Mouse (Mus musculus): ENCODE results near the gene Mcoln2. TPM values are rescaled to one million over a fixed set of nuclear protein-coding genes. Genes with fewer than 3 reads are reported as not detected.

The Mcoln2 gene
- total RNA-seq, 2 experiments from 2014 or later: 0.22 to 0.25 TPM

DNA sequence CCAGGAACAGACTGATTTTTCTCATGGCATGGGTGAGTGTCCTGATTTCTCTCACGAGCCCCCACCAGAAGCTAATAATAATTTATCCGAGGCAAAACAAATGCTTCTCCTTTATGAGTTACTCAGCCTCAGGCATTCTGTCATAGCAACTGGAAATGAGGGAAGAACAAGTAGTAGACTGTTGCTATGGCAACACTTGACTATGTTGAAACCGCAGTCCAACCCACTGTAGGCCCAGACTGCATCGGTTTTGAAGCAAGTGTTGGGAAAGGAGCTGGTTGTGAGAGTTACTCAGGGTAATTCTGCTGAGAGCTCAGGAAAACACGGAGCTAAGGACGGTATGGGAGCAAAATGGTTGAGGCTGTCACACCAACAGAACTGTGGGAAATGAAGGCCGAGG is 7.1 kb upstream of the Mcoln2 start:
- intact Hi-C loops (cut with DNase I): no loop called here
- no peak for DNase-seq

DNA sequence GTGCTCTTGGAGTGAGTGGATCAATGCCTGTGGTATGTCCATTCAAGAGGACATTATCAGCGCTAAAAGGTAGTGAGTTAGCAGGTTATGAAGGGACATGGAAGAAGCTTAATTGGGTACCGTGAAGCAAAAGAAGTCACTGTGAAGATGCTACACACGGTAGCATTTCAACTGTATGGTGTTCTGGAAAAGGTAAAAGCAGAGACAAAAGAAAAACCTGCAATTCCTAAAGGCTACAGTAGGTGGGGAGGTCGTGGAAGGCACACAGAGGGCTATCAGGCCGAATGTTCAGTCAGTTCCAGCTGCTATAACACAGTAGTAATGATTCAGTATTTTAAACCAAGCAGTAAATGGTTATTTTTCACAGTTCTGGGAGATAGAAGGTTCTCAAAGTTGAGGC is 4.1 kb upstream of the Mcoln2 start:
- intact Hi-C loops (cut with DNase I): no loop called here
- no peak for DNase-seq

- DNase-seq: no peak
- intact Hi-C loops (cut with DNase I): no loop called here
These were observed 3.5 kb upstream of the Mcoln2 start for GRCm38 (mm10) chr3:146146131-146146530.

GRCm38 (mm10) chr3:146150058-146150400 is 396 bp downstream of the Mcoln2 start:
- peak; percentile 47 to 53 for DNase-seq
- intact Hi-C loops (cut with DNase I): no loop called here

DNA sequence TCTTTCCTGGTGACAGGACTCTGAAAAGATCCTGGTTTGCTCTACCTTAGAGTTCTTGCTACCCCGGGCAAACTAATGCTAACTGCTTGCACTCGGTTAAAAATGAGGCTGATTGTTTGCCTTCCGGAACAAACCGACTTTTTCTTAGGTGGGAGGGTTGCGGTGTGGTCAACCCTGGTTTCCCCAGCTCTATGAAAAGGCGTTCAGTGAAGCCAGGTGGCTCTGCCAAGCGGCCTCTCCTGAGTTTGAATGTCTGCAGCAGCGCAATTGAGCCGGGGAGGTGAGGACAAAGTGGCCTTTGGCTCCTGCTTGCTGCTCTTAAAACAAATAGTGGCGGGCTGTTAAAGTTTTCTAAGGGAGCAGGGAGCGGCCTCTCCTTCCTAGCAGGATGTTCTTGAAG is 927 bp downstream of the Mcoln2 start:
- intact Hi-C loops (cut with DNase I): no loop called here
- no peak for DNase-seq

GRCm38 (mm10) chr3:146151328-146151727 is 1.7 kb downstream of the Mcoln2 start:
- DNase-seq: no peak
- intact Hi-C loops (cut with DNase I): no loop called here

DNA sequence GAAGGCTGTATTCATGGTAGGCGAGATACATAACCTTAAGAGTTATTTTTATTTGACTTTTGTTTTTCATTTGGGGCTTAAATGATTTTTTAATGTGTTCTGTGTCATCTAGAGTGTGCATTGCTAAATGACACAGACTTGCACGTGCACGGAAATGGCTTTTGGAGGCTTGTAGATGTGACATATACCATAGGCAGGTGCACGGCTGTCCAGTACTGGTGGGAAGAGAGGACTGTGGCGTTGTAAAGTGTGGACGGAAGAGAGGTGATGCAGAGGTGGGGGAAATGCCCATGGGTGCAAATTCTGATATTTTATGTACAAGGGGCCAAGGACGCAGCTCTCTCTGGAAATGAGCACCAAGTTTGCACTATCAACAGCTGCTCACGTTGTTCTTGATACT is 2.1 kb downstream of the Mcoln2 start:
- intact Hi-C loops (cut with DNase I): no loop called here
- DNase-seq: no peak

DNA sequence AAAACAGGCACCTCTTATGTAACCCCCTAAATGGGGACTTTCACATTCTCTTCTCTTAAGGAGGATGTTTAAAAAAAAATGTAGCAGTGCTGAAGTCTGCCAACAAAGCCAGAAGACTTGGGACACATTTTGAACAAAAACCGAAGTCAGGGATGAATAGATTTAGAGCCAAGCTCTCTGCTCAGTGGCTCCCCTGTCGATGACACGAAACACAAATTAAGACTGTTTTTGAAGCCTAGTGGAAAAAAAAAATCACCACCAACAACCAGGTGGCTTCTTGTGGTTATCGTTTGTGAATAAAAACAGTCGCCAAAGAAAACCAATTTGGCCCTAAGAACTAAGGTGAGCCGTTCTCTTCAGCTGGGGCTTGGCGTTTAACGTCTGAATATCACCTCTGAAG is 2.7 kb downstream of the Mcoln2 start:
- DNase-seq: no peak
- intact Hi-C loops (cut with DNase I): no loop called here

- no peak for DNase-seq
- intact Hi-C loops (cut with DNase I): no loop called here
These were observed 3.3 kb downstream of the Mcoln2 start for GRCm38 (mm10) chr3:146152913-146153312.

DNA sequence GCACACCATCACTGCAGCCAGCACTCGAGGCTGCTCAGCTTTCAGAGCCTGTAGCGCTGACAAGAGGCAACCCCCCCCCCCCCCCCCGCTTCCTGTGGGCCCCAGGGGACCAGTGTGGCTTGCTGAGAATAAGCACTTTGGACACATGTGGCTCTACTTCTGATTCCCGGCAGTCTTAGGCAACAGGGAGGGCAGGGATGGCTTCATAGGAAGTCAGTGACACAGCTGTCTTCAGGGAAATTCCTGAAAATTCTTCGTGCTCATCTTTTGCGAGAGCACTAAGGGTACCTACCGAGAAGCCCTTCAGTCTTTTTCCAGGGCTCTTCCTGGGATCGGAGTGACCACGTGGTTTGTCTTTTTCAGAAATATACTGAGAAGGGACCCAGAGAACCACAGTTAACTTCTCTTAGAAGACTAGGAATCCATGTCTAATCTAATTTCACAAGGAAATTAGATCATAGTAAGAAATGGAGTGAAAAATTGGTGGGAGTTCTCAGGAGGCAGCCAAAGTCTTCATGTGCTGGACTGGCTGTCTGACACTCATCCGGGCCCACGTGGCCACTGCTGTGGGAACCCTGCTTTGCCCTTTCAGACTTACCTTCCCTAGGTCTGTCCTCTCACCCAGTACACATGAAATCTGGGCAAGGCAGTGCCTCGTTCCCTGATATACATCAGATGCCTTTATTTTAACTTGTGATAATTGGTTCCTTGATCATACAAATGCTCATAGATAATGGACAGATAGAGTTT is 4.4 kb downstream of the Mcoln2 start:
- DNase-seq: peak in 1 of 2 experiments; percentile 18
- intact Hi-C loops (cut with DNase I): loop anchor here (2.0 kb wide), 1 partner anchor 23 kb away; no protein-coding TSS in a partner anchor

- no peak for DNase-seq
- intact Hi-C loops (cut with DNase I): loop anchor here (2.0 kb wide), 1 partner anchor 21 kb away; no protein-coding TSS in a partner anchor
These were observed 6.3 kb downstream of the Mcoln2 start for GRCm38 (mm10) chr3:146155628-146156576.

DNA sequence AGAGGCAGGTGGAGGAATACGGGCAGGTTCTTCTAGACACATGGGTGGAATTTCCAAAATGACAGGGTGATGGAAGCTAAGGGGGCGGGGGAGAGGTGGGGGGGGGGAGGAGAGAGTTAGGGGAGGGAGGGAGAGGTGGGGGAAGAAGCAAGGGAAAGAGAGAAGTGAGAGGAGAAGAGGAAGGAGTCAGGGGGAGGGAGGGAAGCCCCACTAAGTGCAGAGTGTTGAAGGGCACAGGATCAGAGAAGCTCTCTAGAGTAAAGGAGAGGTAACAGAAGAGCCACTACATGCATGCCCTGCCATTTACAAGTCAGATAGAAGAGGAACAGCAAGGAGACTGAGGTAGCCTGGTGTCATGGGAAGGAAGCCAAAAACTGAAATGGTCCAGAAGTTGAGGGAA is 7.2 kb downstream of the Mcoln2 start:
- intact Hi-C loops (cut with DNase I): no loop called here
- DNase-seq: no peak

DNA sequence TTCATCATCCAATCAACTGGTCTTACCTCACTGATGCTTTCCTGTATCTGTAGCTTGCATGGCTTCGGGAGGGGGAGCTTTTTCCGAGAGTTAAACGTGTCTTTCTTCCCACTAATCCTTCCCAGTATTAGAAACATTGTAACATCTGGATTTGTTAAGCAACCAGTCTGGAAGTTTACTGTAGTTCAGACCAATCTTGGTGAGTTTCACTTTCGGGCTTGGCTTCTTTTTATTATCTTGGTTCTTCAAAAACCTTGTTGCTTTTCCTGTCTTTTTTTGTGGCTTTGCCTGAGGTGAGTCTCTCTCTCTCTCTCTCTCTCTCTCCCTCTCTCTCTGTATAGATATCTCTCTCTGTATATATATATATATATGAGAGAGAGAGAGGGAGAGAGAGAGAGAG is 8.4 kb downstream of the Mcoln2 start:
- intact Hi-C loops (cut with DNase I): no loop called here
- DNase-seq: no peak

GRCm38 (mm10) chr3:146159360-146159759 is 9.7 kb downstream of the Mcoln2 start:
- no peak for DNase-seq
- intact Hi-C loops (cut with DNase I): no loop called here

GRCm38 (mm10) chr3:146162197-146162596 is 12.6 kb downstream of the Mcoln2 start:
- intact Hi-C loops (cut with DNase I): no loop called here
- no peak for DNase-seq

GRCm38 (mm10) chr3:146169356-146169755 is 19.7 kb downstream of the Mcoln2 start:
- no peak for DNase-seq
- intact Hi-C loops (cut with DNase I): no loop called here

DNA sequence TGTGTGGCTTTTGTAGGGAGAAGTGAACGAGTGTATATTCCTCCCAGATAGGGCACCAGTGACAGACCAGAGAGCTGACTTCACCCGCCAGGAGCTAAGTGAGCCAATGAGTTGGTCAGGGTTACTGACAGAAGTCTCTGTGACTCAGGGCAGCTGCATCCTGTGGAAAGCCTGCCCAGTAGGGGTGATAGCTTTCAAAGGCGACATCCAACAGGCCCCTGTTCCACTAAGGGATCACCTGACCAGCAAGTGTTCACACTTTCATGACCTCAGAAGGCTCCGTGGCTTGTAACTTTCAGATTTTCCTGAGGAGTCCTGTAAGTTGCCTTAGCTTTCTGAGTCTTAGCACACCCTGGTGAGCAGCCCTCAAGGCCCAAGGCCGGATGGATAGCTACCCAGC is 23.4 kb downstream of the Mcoln2 start:
- no peak for DNase-seq
- intact Hi-C loops (cut with DNase I): no loop called here

DNA sequence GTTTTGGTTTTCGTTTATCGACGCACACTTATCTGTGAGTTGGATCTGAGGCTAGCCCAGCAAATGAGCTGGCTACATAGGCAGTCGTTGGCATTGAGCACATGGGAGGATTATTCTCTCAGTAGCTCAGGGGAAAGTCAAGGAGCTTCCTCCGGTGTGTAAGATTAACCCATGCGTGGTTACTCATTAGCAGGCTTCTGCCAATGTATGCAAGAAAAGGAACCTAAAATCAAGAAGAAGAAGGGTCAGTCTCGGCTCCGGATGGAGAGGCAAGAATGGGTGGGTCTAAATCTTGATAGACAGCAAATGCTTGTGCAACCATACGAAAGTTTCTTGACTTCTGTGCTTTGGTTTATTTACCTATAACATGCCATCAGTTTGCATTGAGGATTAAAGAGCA is 24.6 kb downstream of the Mcoln2 start:
- no peak for DNase-seq
- intact Hi-C loops (cut with DNase I): no loop called here

DNA sequence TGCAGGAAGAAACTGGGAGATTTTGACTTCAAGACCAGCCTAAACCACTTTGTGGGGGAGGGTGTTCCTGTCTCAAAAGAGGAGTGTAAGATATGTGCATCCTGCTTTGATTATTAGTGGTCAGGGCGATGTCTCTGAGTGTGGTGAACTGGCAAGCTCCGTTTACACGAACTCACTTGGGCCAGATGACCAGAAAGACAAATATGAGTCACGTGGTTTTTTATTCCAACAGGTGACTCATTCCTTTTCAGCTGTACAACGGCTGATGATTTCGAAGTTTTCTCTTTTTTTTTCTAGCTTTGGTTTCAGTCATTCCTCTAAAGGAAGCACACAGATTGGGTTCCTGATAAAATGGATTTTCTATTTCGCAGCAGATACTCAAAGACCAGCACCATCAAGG is 27.7 kb downstream of the Mcoln2 start:
- DNase-seq: no peak
- intact Hi-C loops (cut with DNase I): loop anchor here (1.0 to 2.0 kb wide), 3 partner anchors 22 to 119 kb away; no protein-coding TSS in a partner anchor

DNA sequence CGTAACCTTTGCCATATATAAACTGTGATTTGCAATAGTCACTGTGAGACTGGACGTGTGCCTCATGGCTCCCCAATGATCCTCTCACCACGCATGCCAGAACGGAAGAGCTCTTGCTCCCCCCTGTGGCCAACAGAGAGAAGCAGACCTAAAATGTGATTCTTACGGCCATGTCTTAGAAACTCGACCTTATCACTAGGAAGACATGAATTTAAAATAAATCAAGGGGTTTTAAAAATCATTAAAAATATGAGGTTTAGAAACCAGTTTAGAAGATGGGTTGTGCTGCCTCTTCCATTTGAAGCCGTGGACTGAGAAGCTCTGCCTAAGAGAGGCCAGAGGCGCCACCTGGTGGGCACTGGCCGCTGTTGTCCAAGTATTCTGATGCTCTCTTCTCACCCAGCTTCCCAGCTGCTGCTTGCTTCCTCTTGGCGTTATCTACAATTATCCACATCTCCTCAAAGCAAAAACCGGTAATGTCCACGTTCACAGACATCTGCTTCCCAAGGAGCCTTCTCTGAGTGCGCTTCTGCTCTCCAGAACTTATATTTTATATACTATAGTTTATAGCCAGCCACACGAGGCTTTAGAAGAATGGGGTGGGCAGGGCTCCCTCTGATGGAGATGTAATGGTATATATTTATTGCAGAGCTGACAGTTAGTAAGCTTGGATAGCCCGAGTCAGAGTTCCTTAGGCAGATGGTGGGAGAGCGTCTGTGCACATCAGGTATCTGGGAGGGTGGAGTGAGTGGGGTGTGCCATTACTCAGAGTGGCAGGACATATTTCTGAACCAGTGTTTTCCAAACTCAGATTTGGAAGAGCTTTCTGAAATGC is 28.3 kb downstream of the Mcoln2 start:
- DNase-seq: peak; percentile 79 to 83
- intact Hi-C loops (cut with DNase I): loop anchor here (1.0 to 2.0 kb wide), 4 partner anchors 23 to 235 kb away; no protein-coding TSS in a partner anchor

GRCm38 (mm10) chr3:146180341-146180740 is 30.7 kb downstream of the Mcoln2 start:
- no peak for DNase-seq
- intact Hi-C loops (cut with DNase I): loop anchor here (10.0 kb wide), 3 partner anchors 384 to 764 kb away; no protein-coding TSS in a partner anchor
